Mouse (Mus musculus) adrenal gland, adult 2 months (tissue): ENCODE measurements at regions not wholly inside any gene's neighbourhood (a gene's known extent, or its start where the extent isn't known, plus 50 kb on each side); places are given as distances from the start of the nearest gene placed in this dataset.
"Not testable (repeated sequence)": the region's sequence is repeated elsewhere in the genome, so short reads cannot be mapped to it uniquely, and the experiment has no call there.

ENCODE experiments used
- DNase-seq: peaks from one replicate; pipeline ENCODE4 v3.0.0; 2021

DNA sequence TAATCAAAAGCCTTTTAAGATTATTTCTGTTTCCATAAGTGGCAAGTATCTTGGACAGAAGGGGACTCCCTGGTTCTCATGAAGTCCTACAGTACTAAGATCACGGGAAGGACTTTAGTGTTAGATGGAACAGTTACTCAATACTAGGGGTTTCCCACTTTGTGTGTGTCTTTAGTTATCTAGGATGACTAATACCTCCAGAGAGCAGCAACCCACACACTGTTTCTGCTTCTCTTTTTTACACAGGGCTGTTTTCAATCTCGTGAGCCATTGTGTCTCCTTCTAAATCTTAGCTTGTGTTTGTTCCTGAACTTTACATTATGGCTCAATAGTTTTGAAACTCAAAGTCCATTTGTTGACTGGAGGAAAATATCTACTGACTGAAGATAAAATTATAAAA lies 496.5 kb upstream of the Impg1 start:
- no peak for DNase-seq

DNA sequence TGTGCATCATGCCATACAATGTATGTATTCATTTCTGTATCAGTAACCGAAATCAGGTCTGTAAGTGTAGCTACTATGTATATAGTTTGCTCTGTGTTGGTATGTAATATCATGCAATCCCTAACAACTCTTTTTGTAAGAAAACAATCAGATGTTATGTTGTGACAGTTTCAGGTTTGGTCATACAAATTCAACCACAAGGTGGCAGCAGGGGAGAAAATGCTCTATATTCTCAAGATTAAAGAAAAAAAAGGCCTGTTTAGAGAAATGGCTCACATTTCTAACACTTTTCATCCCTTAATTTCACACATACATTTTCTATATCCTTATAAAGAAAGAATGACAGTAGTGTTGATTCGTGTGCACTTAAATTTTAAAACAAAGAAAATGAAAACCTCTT lies 477.7 kb upstream of the Impg1 start:
- DNase-seq: no peak

DNA sequence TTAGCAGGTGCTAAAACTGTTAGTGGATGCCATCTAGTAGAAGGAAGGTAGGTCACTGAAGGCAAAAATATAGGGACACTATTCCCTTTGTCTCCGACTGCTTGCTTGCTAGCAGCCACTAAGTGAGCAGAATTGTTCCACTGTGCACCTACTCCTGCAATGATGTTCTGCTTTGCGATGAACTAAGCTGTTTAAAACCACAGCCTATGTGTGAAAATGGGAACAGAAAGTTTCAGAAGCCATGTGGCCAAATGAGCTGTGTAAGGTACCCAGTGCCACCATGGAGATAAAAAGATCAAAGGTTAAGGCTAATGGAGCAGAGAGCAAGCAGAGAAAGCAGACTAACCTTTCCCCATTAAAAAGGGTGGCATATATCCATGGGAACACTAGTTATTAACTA lies 476.1 kb upstream of the Impg1 start:
- DNase-seq: no peak

DNA sequence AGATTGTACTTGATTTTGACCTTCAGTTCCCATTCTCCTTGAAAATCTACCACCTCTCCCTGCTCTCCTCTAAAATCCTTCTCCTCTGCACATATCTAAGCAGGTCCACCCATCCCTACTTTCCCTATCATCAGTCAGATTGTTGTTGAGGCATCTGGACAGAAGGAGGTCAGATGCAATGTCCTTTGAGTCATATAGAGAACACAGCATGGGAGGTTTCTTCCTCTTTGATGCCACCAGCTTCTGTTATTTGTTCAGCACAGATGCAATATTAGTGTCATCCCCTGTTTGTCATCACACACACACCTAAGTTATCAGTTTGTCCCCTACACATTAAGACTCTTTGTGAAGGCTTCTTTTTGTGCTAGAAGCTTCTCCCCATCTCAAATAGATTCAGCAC lies 473.0 kb upstream of the Impg1 start:
- no peak for DNase-seq

DNA sequence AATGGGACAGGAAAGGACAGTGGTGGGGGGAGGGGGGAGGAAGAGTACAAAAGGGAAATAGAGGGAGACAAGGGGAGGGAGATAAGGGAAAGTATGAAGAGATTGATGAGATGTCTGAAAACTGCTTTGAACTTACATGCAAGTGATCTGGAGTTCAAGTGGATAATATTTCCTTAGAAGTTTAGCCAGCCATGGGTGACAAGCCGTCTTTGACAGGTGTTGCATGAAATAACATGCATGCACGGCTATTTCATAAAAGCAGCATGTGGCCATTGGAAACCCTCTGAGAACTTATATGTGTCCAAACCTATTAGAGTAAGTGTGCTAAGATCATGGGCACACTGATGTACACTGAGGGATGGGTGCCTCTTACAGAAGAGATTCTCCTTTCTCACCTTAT lies 465.3 kb upstream of the Impg1 start:
- no peak for DNase-seq

DNA sequence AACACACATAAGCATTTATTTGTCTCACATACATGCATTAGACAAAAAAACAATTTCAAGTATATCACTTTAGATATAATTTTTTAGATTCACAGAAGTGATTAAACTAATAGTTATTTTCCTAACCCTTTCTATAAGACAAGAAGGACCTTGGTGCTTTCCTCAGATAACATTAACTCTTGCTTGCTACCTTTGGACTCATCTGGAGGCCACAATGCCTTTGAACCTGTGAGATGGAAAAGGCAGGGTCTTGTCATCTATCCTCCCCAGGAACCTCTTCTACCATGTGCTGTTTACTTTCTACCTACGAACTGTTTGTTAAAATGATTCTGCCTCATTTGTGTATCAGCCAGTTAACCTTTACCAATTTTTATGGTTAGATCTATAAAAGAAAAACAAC lies 455.0 kb upstream of the Impg1 start:
- DNase-seq: no peak

DNA sequence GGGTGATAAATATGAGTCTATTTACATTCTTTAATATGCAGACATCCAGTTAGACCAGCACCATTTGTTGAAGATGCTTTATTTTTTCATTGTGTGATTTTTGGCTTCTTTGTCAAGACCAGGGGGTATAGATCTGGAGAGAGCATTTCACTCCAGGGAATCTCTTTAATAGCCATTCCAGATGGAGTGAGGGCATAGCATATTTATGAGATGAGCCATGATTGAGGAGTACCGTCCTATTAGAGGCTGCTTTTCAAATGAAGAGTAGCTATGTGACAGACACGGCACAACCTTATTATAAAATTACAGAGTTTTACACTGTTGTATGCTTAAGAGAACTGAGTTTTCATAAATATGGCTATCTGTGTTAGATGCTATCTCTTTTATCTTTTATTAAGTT lies 448.6 kb upstream of the Impg1 start:
- DNase-seq: no peak

DNA sequence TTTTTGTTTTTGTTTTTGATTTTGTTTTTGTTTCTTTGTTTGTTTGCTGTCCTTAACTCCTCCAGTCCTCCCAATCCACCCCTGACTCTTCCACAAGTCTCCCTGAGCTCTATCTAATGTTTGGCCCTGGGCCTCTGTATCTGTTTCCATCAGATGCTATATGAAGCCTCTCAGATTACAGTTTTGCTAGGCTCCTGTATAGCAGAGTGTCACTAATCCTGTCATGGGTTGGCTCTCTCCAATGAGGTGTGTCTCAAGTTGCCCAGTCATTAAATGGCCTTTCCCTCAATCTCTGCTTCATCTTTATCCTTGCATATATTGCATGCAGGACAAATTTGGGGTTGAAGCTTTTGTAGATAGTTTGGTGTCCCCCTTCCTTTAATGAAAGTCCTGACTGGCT lies 446.9 kb upstream of the Impg1 start:
- DNase-seq: no peak

DNA sequence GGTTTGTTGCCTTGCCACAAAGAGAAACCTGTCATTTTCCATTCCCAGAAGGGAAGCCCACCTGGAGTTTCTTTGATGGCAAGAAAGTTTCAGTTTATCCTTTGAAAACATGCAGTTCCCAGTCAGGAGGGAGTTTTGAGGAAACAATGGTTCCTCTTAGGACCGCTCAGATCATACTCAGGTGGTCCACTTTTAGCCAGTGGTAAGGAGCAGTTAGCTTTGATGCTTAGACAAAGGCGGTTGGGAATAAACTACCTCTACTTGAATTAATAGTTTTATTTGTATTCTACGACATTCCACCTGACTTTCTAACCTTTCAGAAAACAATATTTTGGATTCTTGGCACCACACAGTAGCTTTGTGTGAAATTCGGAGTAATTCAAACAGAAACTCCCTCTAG lies 401.5 kb upstream of the Impg1 start:
- DNase-seq: no peak

DNA sequence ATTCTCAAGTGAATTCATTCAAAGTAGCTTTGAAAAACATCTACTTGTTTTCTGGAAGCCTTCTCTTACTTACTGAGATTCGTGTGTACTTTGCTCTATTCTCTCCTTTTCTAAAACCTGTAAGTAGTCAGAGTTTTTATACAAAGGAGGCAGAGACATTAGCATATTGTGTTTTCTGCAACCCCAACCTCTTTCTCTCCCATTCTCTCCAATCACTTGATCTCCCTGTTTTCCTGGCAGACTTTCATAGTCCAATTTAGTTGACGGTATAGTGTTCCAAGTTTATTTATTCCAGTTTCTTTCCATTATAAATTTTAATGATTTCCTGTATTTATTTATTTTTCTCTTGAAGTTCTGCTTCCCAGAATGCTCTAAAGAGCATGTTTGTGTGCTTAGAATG lies 393.7 kb upstream of the Impg1 start:
- DNase-seq: no peak

DNA sequence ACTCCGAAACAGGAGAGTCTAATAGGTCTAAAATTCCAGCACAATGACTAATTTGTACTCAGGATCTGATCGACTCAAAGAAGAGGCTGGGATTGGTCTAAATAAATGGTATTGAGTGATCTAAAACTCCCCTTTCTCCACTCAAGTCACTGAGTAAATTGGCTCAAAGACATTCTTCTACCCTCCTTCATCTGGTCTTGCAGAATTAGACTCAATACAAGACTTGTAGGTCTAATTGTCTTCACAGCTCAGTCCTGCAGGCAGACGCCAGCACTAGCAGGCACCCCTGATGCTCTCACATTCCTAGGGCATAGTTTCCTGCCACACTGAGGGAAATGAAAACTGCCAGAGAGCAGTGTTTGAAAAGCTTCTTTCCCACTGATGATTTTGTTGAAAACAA lies 382.9 kb upstream of the Impg1 start:
- DNase-seq: no peak

DNA sequence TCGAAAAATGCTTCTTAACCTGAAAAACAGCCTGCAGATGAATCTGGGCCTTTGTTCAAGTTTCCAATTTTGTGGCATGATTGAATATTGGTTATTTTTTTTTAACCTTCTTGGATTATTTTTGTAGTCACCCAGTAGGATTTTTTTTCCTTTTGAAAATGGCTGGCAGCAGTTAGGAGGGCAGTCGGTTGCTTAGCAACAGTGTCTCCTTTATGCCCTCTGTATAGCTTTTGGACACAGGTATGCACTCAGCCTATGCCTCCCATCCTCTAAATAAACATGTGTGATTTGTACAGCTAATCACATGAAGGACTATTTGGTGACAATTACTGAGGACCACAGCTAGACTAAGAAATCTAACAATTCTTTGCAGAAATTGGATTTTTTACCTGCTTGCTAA lies 367.5 kb upstream of the Impg1 start:
- DNase-seq: no peak

DNA sequence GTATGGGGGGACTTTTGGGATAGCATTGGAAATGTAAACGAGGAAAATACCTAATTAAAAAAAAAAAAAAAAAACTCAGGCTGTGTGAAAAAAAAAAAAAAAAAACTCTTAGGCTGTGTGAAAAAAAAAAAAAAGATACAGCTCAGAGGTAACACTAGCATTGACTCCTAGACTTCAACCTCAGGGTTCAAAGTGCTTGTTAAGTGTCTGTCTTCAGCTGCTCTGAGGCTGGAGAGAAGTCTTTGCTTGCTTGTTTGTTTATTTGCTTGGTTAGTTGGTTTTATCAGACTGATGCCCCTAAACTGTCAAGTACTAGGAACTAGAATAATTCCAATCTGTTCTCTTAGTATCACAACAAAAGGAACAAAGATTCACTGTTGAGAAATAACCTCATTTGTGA lies 360.1 kb upstream of the Impg1 start:
- no peak for DNase-seq

DNA sequence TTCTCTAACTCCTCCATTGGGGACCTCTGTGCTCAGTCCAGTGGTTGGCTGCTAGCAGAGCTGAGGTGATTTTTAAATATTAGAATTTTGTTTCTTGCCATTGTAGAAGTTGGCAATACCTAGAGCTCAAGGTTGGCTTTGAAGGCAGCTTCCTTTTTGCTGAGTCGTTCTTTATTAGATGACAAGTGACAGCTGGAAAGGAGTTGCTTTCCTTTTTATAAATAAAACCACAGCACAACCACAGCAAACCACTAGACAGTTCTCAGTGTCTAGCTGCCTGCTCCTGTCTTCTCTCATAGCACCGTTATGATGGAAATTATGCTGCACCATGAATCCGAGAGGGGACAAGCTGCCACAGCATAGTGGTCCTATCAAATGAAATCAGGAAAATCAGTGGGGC lies 354.8 kb upstream of the Impg1 start:
- DNase-seq: no peak

DNA sequence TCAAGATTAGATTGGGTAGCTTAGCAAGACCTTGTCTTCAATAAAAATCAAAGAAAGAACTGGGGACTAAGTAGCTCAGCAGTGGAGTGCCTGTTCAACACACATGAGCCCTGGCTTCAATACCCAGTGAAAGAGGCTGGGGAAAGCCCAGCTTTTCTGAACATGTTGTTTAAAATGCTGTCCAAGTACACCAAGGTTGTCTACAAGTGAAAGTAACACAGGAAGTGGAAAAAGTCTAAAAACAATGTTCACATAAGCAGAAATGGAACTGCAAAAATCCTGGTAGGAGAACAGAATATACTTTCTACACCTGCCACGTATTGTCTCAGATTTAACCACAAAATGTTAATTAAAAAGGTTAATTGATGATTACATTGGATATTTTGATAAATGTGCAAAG lies 353.8 kb upstream of the Impg1 start:
- DNase-seq: no peak

DNA sequence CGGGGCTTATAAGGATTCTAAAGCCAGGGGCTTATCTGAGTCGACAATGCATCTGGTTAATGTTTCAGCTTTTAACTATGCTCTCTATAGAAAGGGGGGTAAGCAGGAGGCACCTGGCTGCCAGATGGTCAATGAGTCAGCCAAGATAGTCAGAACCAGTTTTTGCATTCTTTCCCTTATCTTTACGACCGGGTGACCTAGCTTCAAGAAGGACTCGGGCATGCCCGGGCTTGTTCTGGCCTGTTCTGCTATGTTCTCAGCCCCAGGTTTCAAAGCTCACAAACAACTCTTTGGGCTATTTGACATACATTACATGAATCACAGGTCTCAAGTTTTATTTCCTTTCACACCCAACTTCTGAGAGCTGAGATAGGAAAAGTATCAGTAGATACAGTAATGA lies 348.6 kb upstream of the Impg1 start:
- DNase-seq: not testable (repeated sequence)

DNA sequence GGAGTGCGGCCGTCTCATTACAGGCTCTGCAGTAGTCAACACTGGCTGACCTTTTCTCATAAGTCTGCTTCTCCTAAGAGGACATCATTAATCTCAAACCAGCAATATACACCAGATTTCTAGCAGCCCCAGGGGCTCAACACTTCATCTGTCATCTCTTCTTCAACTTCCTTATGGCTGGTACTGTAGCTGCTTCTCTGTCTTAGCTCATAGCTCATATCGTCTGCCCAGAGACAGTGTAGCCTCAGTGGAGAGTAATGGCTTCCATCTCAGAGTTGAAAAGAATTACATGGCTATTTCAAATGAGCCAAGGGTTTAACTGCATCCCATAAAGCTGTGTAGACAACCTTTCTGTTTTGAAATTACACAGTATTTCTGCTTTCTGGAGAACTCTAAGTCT lies 326.2 kb upstream of the Impg1 start:
- no peak for DNase-seq

DNA sequence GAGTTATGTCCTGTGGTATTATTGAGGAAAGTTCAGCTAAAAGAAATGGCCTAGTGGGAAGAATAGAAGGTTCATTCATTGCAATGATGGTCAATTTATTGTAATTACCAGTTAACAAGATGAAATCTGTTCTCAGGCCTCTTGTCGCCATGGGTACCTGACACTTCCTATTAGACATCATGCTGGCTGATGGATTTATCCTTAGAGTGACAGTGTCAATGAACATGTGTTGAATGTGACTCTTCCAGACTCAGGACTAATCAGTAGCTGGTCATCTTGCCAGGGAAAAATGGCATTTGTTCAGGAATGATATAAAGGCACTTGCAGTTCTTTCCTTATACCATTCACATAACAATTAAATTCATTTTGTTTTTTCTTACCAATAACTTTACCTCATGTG lies 309.3 kb upstream of the Impg1 start:
- DNase-seq: no peak

DNA sequence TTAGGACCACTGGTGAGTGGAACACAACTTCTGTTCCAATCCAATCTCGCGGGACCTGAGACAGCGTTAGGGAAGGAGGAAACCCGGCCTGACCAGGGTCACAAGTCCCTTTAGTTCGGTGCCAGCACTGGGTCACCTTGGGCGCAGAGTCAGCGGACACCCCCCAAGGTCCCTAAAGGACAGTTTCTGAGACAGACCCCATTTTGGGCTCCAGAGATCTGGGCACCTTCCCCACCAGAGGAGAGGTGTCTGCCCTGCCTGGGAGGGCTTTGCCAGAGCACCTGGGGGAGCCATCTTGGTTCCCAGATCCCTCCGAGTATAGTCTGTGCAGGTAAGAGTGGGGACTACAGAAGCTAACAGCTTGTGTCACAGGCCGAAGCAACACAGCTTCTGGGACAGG lies 270.5 kb upstream of the Impg1 start:
- DNase-seq: not testable (repeated sequence)

DNA sequence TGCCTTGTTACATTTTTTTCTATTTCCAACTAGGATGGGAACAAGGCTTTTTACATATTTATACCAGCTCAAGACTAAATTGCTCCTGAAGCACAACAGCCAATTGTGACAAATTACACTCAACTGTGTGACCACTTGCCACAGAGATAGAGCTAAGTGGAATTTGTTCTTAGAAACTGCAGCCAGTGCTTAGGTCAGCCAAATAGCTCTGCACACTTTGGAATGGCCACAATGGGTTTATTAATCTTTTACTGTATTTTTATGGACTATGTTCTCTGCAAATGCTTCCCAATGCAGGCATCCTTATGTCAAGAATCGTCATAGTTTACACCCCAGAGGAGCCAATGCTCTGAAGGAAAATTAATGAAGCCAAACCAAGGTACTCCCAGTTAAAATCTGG lies 267.7 kb upstream of the Impg1 start:
- DNase-seq: no peak

DNA sequence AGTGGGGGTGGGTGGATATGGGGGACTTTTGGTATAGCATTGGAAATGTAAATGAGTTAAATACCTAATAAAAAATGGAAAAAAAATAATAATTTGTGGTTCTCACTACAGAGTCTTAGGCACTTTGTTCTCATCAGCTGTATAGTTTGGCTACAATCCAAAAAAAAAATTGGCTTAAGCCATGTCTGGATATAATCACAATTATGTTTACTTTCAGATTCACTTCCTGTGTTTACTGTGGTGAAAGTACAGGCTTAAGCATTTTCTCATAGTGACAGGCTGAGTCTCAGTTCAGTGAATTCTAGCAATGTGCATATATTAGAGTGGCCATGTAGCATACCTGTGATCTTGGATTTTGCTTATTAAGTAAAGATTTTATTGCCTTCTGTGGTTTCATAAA lies 258.4 kb upstream of the Impg1 start:
- no peak for DNase-seq

DNA sequence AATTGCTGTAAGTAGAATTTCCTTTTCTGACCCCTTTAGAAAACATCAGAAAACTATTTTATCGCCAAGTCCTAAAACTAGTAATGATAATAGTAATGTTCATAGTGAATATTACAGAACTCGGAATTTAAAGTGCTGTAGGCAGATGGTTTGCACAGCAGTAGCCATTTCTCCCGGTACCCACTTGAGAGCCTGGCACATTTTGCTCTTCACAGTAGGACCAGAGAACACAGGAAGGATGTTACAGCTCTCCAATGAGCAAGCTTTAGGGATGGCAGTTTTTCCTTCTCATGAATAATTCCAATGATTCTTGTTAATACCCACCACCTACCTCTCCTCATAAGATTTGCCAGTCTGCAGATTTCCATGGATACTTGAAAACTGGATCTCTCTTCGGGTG lies 253.2 kb upstream of the Impg1 start:
- DNase-seq: no peak

DNA sequence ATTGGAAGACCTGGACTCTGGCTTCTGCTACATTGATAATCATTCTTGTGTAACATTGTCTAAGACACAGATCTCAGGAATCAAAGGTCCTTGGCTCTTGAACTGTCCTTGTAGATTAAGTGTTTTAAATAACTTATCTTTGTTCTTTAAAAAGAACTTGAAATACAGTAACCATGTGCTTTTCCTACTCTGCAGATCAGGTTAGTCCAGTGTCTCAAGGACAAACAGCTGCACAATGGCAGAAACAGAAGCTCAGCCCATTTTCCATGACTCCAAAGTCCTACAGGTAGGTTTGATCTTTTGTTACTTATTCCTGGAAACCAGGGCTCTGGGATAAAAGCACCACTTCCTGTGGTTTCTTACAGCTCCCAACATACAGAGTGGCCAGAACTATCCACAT lies 244.5 kb upstream of the Impg1 start:
- no peak for DNase-seq

DNA sequence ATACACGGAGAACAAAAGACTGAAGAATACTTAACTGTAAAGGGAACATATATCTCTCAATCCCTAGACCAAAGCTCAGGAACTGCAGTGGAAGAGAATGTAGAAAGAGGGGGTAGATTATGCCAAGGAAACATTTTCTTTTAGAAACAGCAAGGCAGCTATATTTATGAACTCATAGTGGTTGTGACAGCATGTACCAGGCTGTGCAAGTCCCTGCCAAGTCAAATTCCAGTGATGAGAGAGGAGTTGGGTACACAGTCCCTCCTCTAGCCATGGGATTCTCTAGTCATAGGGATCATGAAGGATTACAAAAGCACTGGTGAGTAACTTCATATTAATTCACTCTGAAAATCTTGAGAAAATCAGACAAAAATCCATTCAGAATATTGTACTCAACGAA lies 240.0 kb upstream of the Impg1 start:
- DNase-seq: no peak

DNA sequence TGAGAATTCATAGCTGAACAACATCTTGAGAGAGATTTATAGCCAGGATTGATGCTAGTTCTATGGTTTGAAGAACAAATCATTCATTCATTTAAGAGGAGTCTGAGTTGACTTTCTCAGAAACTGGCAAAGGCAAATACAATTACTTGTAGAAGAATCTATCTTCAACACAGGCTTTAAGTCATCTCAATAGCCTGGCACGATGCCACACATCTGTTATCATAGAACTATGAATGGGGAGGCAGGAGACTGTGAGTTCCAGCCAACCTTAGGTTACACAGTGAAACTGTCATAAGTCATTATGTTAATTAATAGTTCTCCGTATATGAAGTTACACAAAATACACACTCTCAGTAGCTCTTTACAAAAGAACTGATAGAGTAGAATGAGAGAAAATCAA lies 231.9 kb upstream of the Impg1 start:
- no peak for DNase-seq
